Mouse (Mus musculus): ENCODE data around the gene Crls1.

The Crls1 gene

GRCm38 (mm10) chr2:132885312-132885711, 38.8 kb downstream of the Crls1 start:
- no peak for DNase-seq

- DNase-seq = peak; percentile 73 to 74
Observed at GRCm38 (mm10) chr2:132893826-132894225, 47.4 kb downstream of the Crls1 start.

- DNase-seq = no peak
Observed at GRCm38 (mm10) chr2:132898211-132898610, 51.7 kb downstream of the Crls1 start.

- DNase-seq = no peak
Observed at GRCm38 (mm10) chr2:132900596-132900995, 54.1 kb downstream of the Crls1 start.

GRCm38 (mm10) chr2:132901636-132902035, 55.2 kb downstream of the Crls1 start:
- no peak for DNase-seq

- no peak for DNase-seq
Observed at GRCm38 (mm10) chr2:132902056-132902455, 55.6 kb downstream of the Crls1 start.

- peak; percentile 81 to 91 for DNase-seq
Observed at GRCm38 (mm10) chr2:132903498-132903897, 57.0 kb downstream of the Crls1 start.

GRCm38 (mm10) chr2:132904961-132905360, 58.5 kb downstream of the Crls1 start:
- DNase-seq = no peak

GRCm38 (mm10) chr2:132906763-132907162, 60.3 kb downstream of the Crls1 start:
- DNase-seq = peak; percentile 72 to 85

GRCm38 (mm10) chr2:132914785-132915184, 68.3 kb downstream of the Crls1 start:
- DNase-seq = no peak
